Mouse (Mus musculus): ENCODE measurements around the gene Rhcg. TPM values are rescaled to one million over a fixed set of nuclear protein-coding genes. Genes with fewer than 3 reads are reported as not detected.

Rhcg gene
- polyA plus RNA-seq, 2 experiments: 0.03 TPM; not detected in 1

GRCm38 (mm10) chr7:79591812-79592731, 25.4 kb downstream of the Rhcg start:
- TF ChIP-seq CTCF (IDR thresholded peaks at IDR 0.05; ENCODE audit: low read depth): no peak
- TF ChIP-seq EP300 (IDR thresholded peaks at IDR 0.05; ENCODE audit: low read depth): no peak
- WGBS (ENCODE audit: insufficient replicate concordance): 3% methylated on average over 42 of the region's 42 CpGs
- Histone ChIP-seq H3K27ac (no peak overlapping the region), H3K4me2 (ENCODE audit: low read depth) (no peak overlapping the region), H3K4me1 (replicated peaks; ENCODE audit: control insufficient read depth in 2 of 2, insufficient read depth in 2 of 2, low read length in 1 of 2) (no peaks in the 10 kb centered on the region), H3K4me3 (ENCODE audit: insufficient read depth in 1 of 2, low read depth in 2 of 2, low read length in 2 of 2) (no peak overlapping the region), H3K9ac (replicated peaks) (no peak overlapping the region), H3K36me3 (replicated peaks; ENCODE audit: control insufficient read depth, insufficient read depth, low read depth) (no peaks in the 10 kb centered on the region), H3K9me3 (ENCODE audit: control insufficient read depth, low read length) (no peaks in the 10 kb centered on the region), H3K27me3 (ENCODE audit: control insufficient read depth, insufficient read depth, low read length) (peaks cover 50% of the 10 kb centered on the region)
- DNase-seq (ENCODE audit: low read depth in 3 of 3, low spot score in 3 of 3): no peak
- ATAC-seq (ENCODE audit: insufficient read depth): no peak

GRCm38 (mm10) chr7:79590560-79591110, 26.8 kb downstream of the Rhcg start:
- Histone ChIP-seq H3K9me3 (ENCODE audit: control insufficient read depth, low read length) (no peaks in the 10 kb centered on the region), H3K4me1 (replicated peaks; ENCODE audit: control insufficient read depth in 2 of 2, insufficient read depth in 2 of 2, low read length in 1 of 2) (no peaks in the 10 kb centered on the region), H3K4me3 (ENCODE audit: insufficient read depth in 1 of 2, low read depth in 2 of 2, low read length in 2 of 2) (no peak overlapping the region), H3K9ac (replicated peaks) (no peak overlapping the region), H3K27me3 (ENCODE audit: control insufficient read depth, insufficient read depth, low read length) (peaks cover 50% of the 10 kb centered on the region), H3K36me3 (replicated peaks; ENCODE audit: control insufficient read depth, insufficient read depth, low read depth) (no peaks in the 10 kb centered on the region), H3K4me2 (ENCODE audit: low read depth) (no peak overlapping the region), H3K27ac (no peak overlapping the region)
- no peak for DNase-seq (ENCODE audit: low read depth in 3 of 3, low spot score in 3 of 3)
- 10% methylated on average over 3 of the region's 3 CpGs for WGBS (ENCODE audit: insufficient replicate concordance)
- TF ChIP-seq EP300 (IDR thresholded peaks at IDR 0.05; ENCODE audit: low read depth) (no peak), CTCF (IDR thresholded peaks at IDR 0.05; ENCODE audit: low read depth) (no peak)
- ATAC-seq (ENCODE audit: insufficient read depth): no peak

- WGBS (ENCODE audit: insufficient replicate concordance): 11% methylated on average over 9 of the region's 9 CpGs
- peaks cover 50% of the 10 kb centered on the region for H3K27me3 ChIP-seq (ENCODE audit: control insufficient read depth, insufficient read depth, low read length)
- H3K9me3 ChIP-seq (ENCODE audit: control insufficient read depth, low read length): no peaks in the 10 kb centered on the region
- no peak overlapping the region for H3K9ac ChIP-seq (replicated peaks)
- H3K4me1 ChIP-seq (replicated peaks; ENCODE audit: control insufficient read depth in 2 of 2, insufficient read depth in 2 of 2, low read length in 1 of 2): no peaks in the 10 kb centered on the region
- TF ChIP-seq EP300 (IDR thresholded peaks at IDR 0.05; ENCODE audit: low read depth) (no peak), CTCF (IDR thresholded peaks at IDR 0.05; ENCODE audit: low read depth) (no peak)
- H3K4me3 ChIP-seq (ENCODE audit: insufficient read depth in 1 of 2, low read depth in 2 of 2, low read length in 2 of 2): no peak overlapping the region
- ATAC-seq (ENCODE audit: insufficient read depth) (no peak), DNase-seq (ENCODE audit: low read depth in 3 of 3, low spot score in 3 of 3) (no peak)
- no peaks in the 10 kb centered on the region for H3K36me3 ChIP-seq (replicated peaks; ENCODE audit: control insufficient read depth, insufficient read depth, low read depth)
- no peak overlapping the region for H3K4me2 ChIP-seq (ENCODE audit: low read depth)
- no peak overlapping the region for H3K27ac ChIP-seq
Observed at GRCm38 (mm10) chr7:79589763-79590559, 27.5 kb downstream of the Rhcg start.

- DNase-seq (ENCODE audit: low read depth in 3 of 3, low spot score in 3 of 3): no peak
- WGBS (ENCODE audit: insufficient replicate concordance): 45% methylated on average over 3 of the region's 3 CpGs
- Histone ChIP-seq H3K4me2 (ENCODE audit: low read depth) (no peak overlapping the region), H3K9ac (replicated peaks) (no peak overlapping the region), H3K27me3 (ENCODE audit: control insufficient read depth, insufficient read depth, low read length) (peaks cover 37% of the 10 kb centered on the region), H3K4me1 (replicated peaks; ENCODE audit: control insufficient read depth in 2 of 2, insufficient read depth in 2 of 2, low read length in 1 of 2) (no peaks in the 10 kb centered on the region), H3K4me3 (ENCODE audit: insufficient read depth in 1 of 2, low read depth in 2 of 2, low read length in 2 of 2) (no peak overlapping the region), H3K36me3 (replicated peaks; ENCODE audit: control insufficient read depth, insufficient read depth, low read depth) (no peaks in the 10 kb centered on the region), H3K9me3 (ENCODE audit: control insufficient read depth, low read length) (no peaks in the 10 kb centered on the region), H3K27ac (no peak overlapping the region)
- no peak for ATAC-seq (ENCODE audit: insufficient read depth)
- TF ChIP-seq CTCF (IDR thresholded peaks at IDR 0.05; ENCODE audit: low read depth) (no peak), EP300 (IDR thresholded peaks at IDR 0.05; ENCODE audit: low read depth) (no peak)
Observed at GRCm38 (mm10) chr7:79588284-79588683, 29.2 kb downstream of the Rhcg start.

Measured in liver, embryonic 14.5 days (tissue).